Mouse (Mus musculus) neural tube, postnatal 0 days (tissue): ENCODE results near the gene Ntng1. TPM values are rescaled to one million over a fixed set of nuclear protein-coding genes. Genes with fewer than 3 reads are reported as not detected.

Experiments used
- polyA plus RNA-seq: library from polyadenylated mRNA; unstranded; fragments of >200 nt; fragmentation: Nextera tagmentation; extraction: Ambion mirVana; gene quantifications from 2 replicates; pipeline ENCODE4 v1.2.1, GENCODE M21; 2015

The Ntng1 gene
- 22.1 and 23.1 TPM in 2 replicates for polyA plus RNA-seq

DNA sequence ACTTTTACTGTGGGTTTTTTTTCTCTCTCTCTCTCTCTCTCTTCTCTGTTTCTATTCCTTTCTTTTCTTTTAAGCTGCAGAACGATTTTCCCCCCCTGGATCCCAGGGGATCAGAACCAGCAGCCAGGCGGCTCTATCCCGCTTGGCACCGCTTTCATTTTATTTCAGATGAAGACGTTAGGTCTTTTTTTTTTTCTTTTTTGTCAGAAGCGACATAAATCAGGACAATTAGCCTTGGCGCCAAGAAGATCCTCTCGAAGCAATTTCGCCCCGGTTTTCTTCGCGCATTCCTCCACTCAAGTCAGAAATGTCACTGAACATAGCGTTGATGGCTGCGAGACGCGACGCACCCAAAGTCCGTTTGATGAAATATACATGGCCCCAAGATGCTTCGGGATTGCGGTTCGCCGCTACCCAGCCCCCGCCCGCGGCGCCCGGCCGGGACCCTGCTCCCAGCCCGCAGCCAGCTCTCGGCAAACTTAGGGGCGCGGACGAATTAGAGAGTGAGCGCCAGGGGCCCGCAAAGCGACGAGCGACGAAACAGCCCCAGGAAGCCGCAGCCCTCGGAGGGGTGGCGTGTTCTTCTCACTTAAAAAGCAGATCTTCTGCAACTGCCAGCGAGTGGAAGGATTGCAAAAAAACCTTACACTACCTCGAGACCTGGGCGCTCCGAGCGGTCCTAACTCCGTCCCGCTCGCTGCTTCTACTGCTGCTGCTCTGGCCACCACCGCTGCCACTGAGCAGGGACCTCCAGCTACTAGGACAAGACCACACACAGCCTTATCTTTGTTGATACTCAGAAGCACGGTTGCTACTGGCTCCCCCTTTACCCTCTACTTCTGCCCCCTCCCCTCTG, at the start of gene Ntng1:
Gene Ntng1, minus strand, starts transcription at position 806 of the 856 bp plus-strand sequence.

Other genes starting within 250 kb of the Ntng1 start
- gene Prmt6, start 107.0 kb upstream of the Ntng1 start, polyA plus RNA-seq: 20.0 and 22.1 TPM in 2 replicates